Mouse (Mus musculus) adrenal gland, adult 2 months (tissue): ENCODE results near the gene Pcdh19. TPM values are rescaled to one million over a fixed set of nuclear protein-coding genes. Genes with fewer than 3 reads are reported as not detected.
"Not testable (repeated sequence)": the region's sequence is repeated elsewhere in the genome, so short reads cannot be mapped to it uniquely, and the experiment has no call there.

ENCODE experiments used
- DNase-seq: peaks from one replicate; pipeline ENCODE4 v3.0.0; 2021
- long read RNA-seq: library from polyadenylated mRNA; stranded (forward); transcript quantifications from one replicate; pipeline ENCODE4 v2.0.0, GENCODE M21; 2021
- polyA plus RNA-seq: library from polyadenylated mRNA; depleted of rRNA; stranded (reverse); fragments of >200 nt; gene quantifications from 2 replicates; pipeline ENCODE4 v1.2.3, GENCODE M21; 2012; rRNA removed
- total RNA-seq, 2 experiments: library from RNA; stranded (reverse); gene quantifications; 2 replicates each; pipeline ENCODE4 v1.2.3; 2021

The Pcdh19 gene
- total RNA-seq (1 to 10 TPM; 6.1 to 8.0 TPM), polyA plus RNA-seq (1.2 and 1.6 TPM in 2 replicates)
- long read RNA-seq, full-length matches to known transcripts = 1 of 3 reads
- long read RNA-seq, partial matches to known transcripts = 0 of 3 reads
- long read RNA-seq, other reads (novel, unspliced or antisense) = 2 of 3 reads

GRCm38 (mm10) chrX:133688840-133689239 lies at the start of gene Pcdh19:
Pcdh19 (minus strand) TSS chrX:133688987.
- DNase-seq = peak; percentile 90

- no peak for DNase-seq
Observed at GRCm38 (mm10) chrX:133735871-133736270, 47.1 kb upstream of the Pcdh19 start.

GRCm38 (mm10) chrX:133734984-133735383 lies 46.2 kb upstream of the Pcdh19 start:
- peak; percentile 54 for DNase-seq

GRCm38 (mm10) chrX:133721517-133721916 lies 32.7 kb upstream of the Pcdh19 start:
- no peak for DNase-seq

GRCm38 (mm10) chrX:133710621-133711020 lies 21.8 kb upstream of the Pcdh19 start:
- DNase-seq = no peak

- DNase-seq = no peak
Observed at GRCm38 (mm10) chrX:133702902-133703301, 14.1 kb upstream of the Pcdh19 start.

GRCm38 (mm10) chrX:133697871-133698270 lies 9.1 kb upstream of the Pcdh19 start:
- not testable (repeated sequence) for DNase-seq

- no peak for DNase-seq
Observed at GRCm38 (mm10) chrX:133696461-133696860, 7.7 kb upstream of the Pcdh19 start.

- peak; percentile 36 for DNase-seq
Observed at GRCm38 (mm10) chrX:133693037-133693760, 4.4 kb upstream of the Pcdh19 start.

- no peak for DNase-seq
Observed at GRCm38 (mm10) chrX:133692392-133692790, 3.6 kb upstream of the Pcdh19 start.

GRCm38 (mm10) chrX:133691581-133692391 lies 3.0 kb upstream of the Pcdh19 start:
- DNase-seq = peak; percentile 65

GRCm38 (mm10) chrX:133690822-133691221 lies 2.0 kb upstream of the Pcdh19 start:
- no peak for DNase-seq

GRCm38 (mm10) chrX:133689576-133690250 lies 926 bp upstream of the Pcdh19 start:
- DNase-seq = peak; percentile 33

- DNase-seq = peak; percentile 41
Observed at GRCm38 (mm10) chrX:133688156-133688555, 631 bp downstream of the Pcdh19 start.

GRCm38 (mm10) chrX:133687666-133688151 lies 1.1 kb downstream of the Pcdh19 start:
- DNase-seq = peak; percentile 48

GRCm38 (mm10) chrX:133686533-133687311 lies 2.1 kb downstream of the Pcdh19 start:
- peak; percentile 24 for DNase-seq

- DNase-seq = no peak
Observed at GRCm38 (mm10) chrX:133685572-133685971, 3.2 kb downstream of the Pcdh19 start.

- no peak for DNase-seq
Observed at GRCm38 (mm10) chrX:133683961-133684360, 4.8 kb downstream of the Pcdh19 start.

- DNase-seq = no peak
Observed at GRCm38 (mm10) chrX:133675121-133675520, 13.7 kb downstream of the Pcdh19 start.

- DNase-seq = no peak
Observed at GRCm38 (mm10) chrX:133673796-133674195, 15.0 kb downstream of the Pcdh19 start.

- DNase-seq = no peak
Observed at GRCm38 (mm10) chrX:133660111-133660510, 28.7 kb downstream of the Pcdh19 start.
